Mouse (Mus musculus) forebrain, embryonic 16.5 days (tissue): ENCODE measurements around the gene Rps7. TPM values are rescaled to one million over a fixed set of nuclear protein-coding genes. Genes with fewer than 3 reads are reported as not detected.
A peak's percentile ranks its signal among the peaks of the same experiment; 100 is the strongest.

Experiments
- ATAC-seq: fragments of 200-750 bp; cut with Nextera tagmentation; 2 replicates; pipeline ENCODE4 v1.8.0; 2017; ENCODE audit warnings: mild to moderate bottlenecking, moderate library complexity
- H3K27ac ChIP-seq: fragments of 300-500 bp; sonication (generic); 2 replicates; pipeline ENCODE4 v1.5.1; 2014; ENCODE audit warnings: low read length, control low read depth
- H3K27me3 ChIP-seq: fragments of 300-500 bp; sonication (generic); replicated peaks from 2 replicates; pipeline ENCODE4 v1.6.1; 2014; ENCODE audit warnings: low read length; ENCODE audit not compliant: control insufficient read depth, insufficient read depth
- H3K36me3 ChIP-seq: fragments of 300-500 bp; sonication (generic); 2 replicates; pipeline ENCODE4 v1.6.1; 2014; ENCODE audit not compliant: control insufficient read depth, insufficient read depth
- H3K4me1 ChIP-seq: fragments of 300-500 bp; sonication (generic); replicated peaks from 2 replicates; pipeline ENCODE4 v1.6.1; 2014; ENCODE audit warnings: low read length; ENCODE audit not compliant: control insufficient read depth, insufficient read depth
- H3K4me2 ChIP-seq: fragments of 300-500 bp; sonication (generic); 2 replicates; pipeline ENCODE4 v1.6.1; 2014; ENCODE audit warnings: mild to moderate bottlenecking, low read length, control low read depth
- H3K4me3 ChIP-seq: fragments of 300-500 bp; sonication (generic); replicated peaks from 2 replicates; pipeline ENCODE4 v1.5.1; 2014; ENCODE audit warnings: mild to moderate bottlenecking, low read length, control low read depth
- H3K9ac ChIP-seq: fragments of 300-500 bp; sonication (generic); replicated peaks from 2 replicates; pipeline ENCODE4 v1.6.1; 2014; ENCODE audit warnings: low read depth, low read length, control low read depth
- H3K9me3 ChIP-seq: fragments of 300-500 bp; sonication (generic); 2 replicates; pipeline ENCODE4 v1.6.1; 2016; ENCODE audit warnings: low read length; ENCODE audit not compliant: control insufficient read depth
- WGBS: fragments of 180-500 bp; shearing (Covaris S2); extraction: QIAGEN DNeasy Blood & Tissue Kit; methylation state at CpG from one replicate; pipeline ENCODE4 v1.1.7; 2014; 5-methylcytosine and 5-hydroxymethylcytosine counted together
- polyA plus RNA-seq: library from polyadenylated mRNA; unstranded; fragments of >200 nt; fragmentation: Nextera tagmentation; extraction: Ambion mirVana; gene quantifications from 2 replicates; pipeline ENCODE4 v1.2.1, GENCODE M21; 2015

Rps7 gene
- polyA plus RNA-seq, 1 experiment from 2014 or later, result 419 TPM

- H3K27me3 ChIP-seq, result no peaks in the 10 kb centered on the region
- no peak overlapping the region for H3K4me2 ChIP-seq
- no peaks in the 10 kb centered on the region for H3K9me3 ChIP-seq
- no peak overlapping the region for H3K4me3 ChIP-seq
- ATAC-seq, result peak; percentile 21; the same call in 1 of the 2 replicates
- H3K27ac ChIP-seq, result no peak overlapping the region
- WGBS, result 50% methylated on average over 2 of the region's 2 CpGs
- H3K9ac ChIP-seq, result no peak overlapping the region
- peaks cover 25% of the 10 kb centered on the region for H3K4me1 ChIP-seq
- no peaks in the 10 kb centered on the region for H3K36me3 ChIP-seq
These were observed 37.2 kb downstream of the Rps7 start for GRCm38 (mm10) chr12:28598526-28598991.

GRCm38 (mm10) chr12:28598110-28598509, 37.6 kb downstream of the Rps7 start:
- H3K27me3 ChIP-seq, result no peaks in the 10 kb centered on the region
- no peaks in the 10 kb centered on the region for H3K9me3 ChIP-seq
- WGBS, result 82% methylated on average over 3 of the region's 3 CpGs
- peaks cover 23% of the 10 kb centered on the region for H3K4me1 ChIP-seq
- H3K9ac ChIP-seq, result no peak overlapping the region
- H3K27ac ChIP-seq, result no peak overlapping the region
- H3K4me2 ChIP-seq, result no peak overlapping the region
- no peaks in the 10 kb centered on the region for H3K36me3 ChIP-seq
- no peak for ATAC-seq
- no peak overlapping the region for H3K4me3 ChIP-seq

- ATAC-seq, result no peak
- Histone ChIP-seq H3K27ac (no peak overlapping the region), H3K4me1 (peaks cover 23% of the 10 kb centered on the region), H3K36me3 (no peaks in the 10 kb centered on the region), H3K9ac (no peak overlapping the region), H3K4me2 (no peak overlapping the region), H3K9me3 (no peaks in the 10 kb centered on the region), H3K27me3 (no peaks in the 10 kb centered on the region), H3K4me3 (no peak overlapping the region)
- WGBS, result 74% methylated on average over 9 of the region's 9 CpGs
These were observed 38.1 kb downstream of the Rps7 start for GRCm38 (mm10) chr12:28597699-28598098.

- Histone ChIP-seq H3K27ac (no peak overlapping the region), H3K27me3 (no peaks in the 10 kb centered on the region), H3K9me3 (no peaks in the 10 kb centered on the region), H3K4me3 (no peak overlapping the region), H3K9ac (no peak overlapping the region), H3K4me1 (peaks cover 14% of the 10 kb centered on the region; the same call in 1 of the 2 replicates), H3K4me2 (no peak overlapping the region), H3K36me3 (no peaks in the 10 kb centered on the region)
- ATAC-seq, result no peak
These were observed 38.9 kb downstream of the Rps7 start for GRCm38 (mm10) chr12:28596851-28597250.

- WGBS, result 49% methylated on average over 13 of the region's 13 CpGs
These were observed 45.3 kb downstream of the Rps7 start for GRCm38 (mm10) chr12:28590428-28590827.

GRCm38 (mm10) chr12:28589090-28589868, 46.5 kb downstream of the Rps7 start:
- no peaks in the 10 kb centered on the region for H3K27me3 ChIP-seq
- H3K4me3 ChIP-seq, result peak overlapping the region; percentile 54
- H3K27ac ChIP-seq, result peak overlapping the region; percentile 54
- 8% methylated on average over 24 of the region's 24 CpGs for WGBS
- H3K4me1 ChIP-seq, result peaks cover 26% of the 10 kb centered on the region
- peak overlapping the region; percentile 77 for H3K4me2 ChIP-seq
- no peaks in the 10 kb centered on the region for H3K36me3 ChIP-seq
- peak; percentile 90 for ATAC-seq
- H3K9me3 ChIP-seq, result no peaks in the 10 kb centered on the region
- H3K9ac ChIP-seq, result peak overlapping the region; percentile 67

More at GRCm38 (mm10) chr12:28590428-28590827, 45.3 kb downstream of the Rps7 start:
- H3K27ac ChIP-seq, result no peak overlapping the region
- peaks cover 26% of the 10 kb centered on the region for H3K4me1 ChIP-seq
- no peak overlapping the region for H3K9ac ChIP-seq
- H3K4me2 ChIP-seq, result no peak overlapping the region
- H3K27me3 ChIP-seq, result no peaks in the 10 kb centered on the region
- ATAC-seq, result no peak
- no peak overlapping the region for H3K4me3 ChIP-seq
- H3K36me3 ChIP-seq, result no peaks in the 10 kb centered on the region
- H3K9me3 ChIP-seq, result no peaks in the 10 kb centered on the region

- no peaks in the 10 kb centered on the region for H3K9me3 ChIP-seq
- ATAC-seq, result peak; percentile 51
- peak overlapping the region; percentile 3; the same call in 1 of the 2 replicates for H3K27ac ChIP-seq
- H3K9ac ChIP-seq, result no peak overlapping the region; the same call in 1 of the 2 replicates
- WGBS, result 54% methylated on average over 6 of the region's 6 CpGs
- H3K27me3 ChIP-seq, result no peaks in the 10 kb centered on the region
- no peak overlapping the region; the same call in 1 of the 2 replicates for H3K4me2 ChIP-seq
- H3K36me3 ChIP-seq, result no peaks in the 10 kb centered on the region
- H3K4me1 ChIP-seq, result peaks cover 30% of the 10 kb centered on the region
- no peak overlapping the region for H3K4me3 ChIP-seq
These were observed 47.8 kb downstream of the Rps7 start for GRCm38 (mm10) chr12:28587949-28588348.

GRCm38 (mm10) chr12:28584036-28584435, 51.7 kb downstream of the Rps7 start:
- no peak for ATAC-seq
- Histone ChIP-seq H3K4me1 (peaks cover 18% of the 10 kb centered on the region), H3K4me3 (no peak overlapping the region), H3K27me3 (no peaks in the 10 kb centered on the region), H3K36me3 (no peaks in the 10 kb centered on the region), H3K9ac (no peak overlapping the region), H3K27ac (no peak overlapping the region), H3K4me2 (no peak overlapping the region), H3K9me3 (no peaks in the 10 kb centered on the region)
- 42% methylated on average over 3 of the region's 3 CpGs for WGBS

GRCm38 (mm10) chr12:28582423-28582822, 53.3 kb downstream of the Rps7 start, which contains the start of gene Allc:
Gene Allc (minus strand): TSS chr12:28582523.
- Histone ChIP-seq H3K9ac (no peak within 1 kb of the TSS), H3K4me2 (no peak within 1 kb of the TSS), H3K27ac (no peak within 1 kb of the TSS), H3K4me1 (peaks cover 8% of the 10 kb centered on the region; the same call in 1 of the 2 replicates), H3K4me3 (no peak within 1 kb of the TSS), H3K27me3 (no peaks in the 10 kb centered on the region), H3K9me3 (no peaks in the 10 kb centered on the region), H3K36me3 (no peaks in the 10 kb centered on the region)
- WGBS, result 91% methylated on average over 8 of the region's 8 CpGs
- ATAC-seq, result no peak
